ENCODE assay signal across 8 mouse cellular contexts in genomic region chr11:5114931-5115581, GRCm38 (mm10). TPM values are rescaled to one million over a fixed set of nuclear protein-coding genes. Genes with fewer than 3 reads are reported as not detected.
A peak's percentile ranks its signal among the peaks of the same experiment; 100 is the strongest.
DNase-seq lines count a peak whose midpoint lies in the region; ATAC-seq and TF ChIP-seq lines count a peak whose summit lies in the region.

No protein-coding gene starts in this region.

- ATAC-seq in activated CD4-positive, CD25-positive, alpha-beta regulatory T cell, adult 4 months = peak; percentile 91

- H3K4me3 ChIP-seq in left cerebral cortex, adult 2 months = no peak overlapping the region
- peak overlapping the region; percentile 39 for H3K4me3 ChIP-seq in megakaryocyte, embryonic 14.5 days (replicated peaks)

- peak; percentile 100 for TF ChIP-seq CTCF in left cerebral cortex, adult 2 months (IDR thresholded peaks at IDR 0.05)

- peak; percentile 70 to 84 for DNase-seq in cerebellum, postnatal 4 days (ENCODE audit: low spot score in 2 of 2)
- peak; percentile 90 for DNase-seq in gastrocnemius, postnatal 10 days
- peak; percentile 87 for DNase-seq in hindlimb bud, embryonic 11.5 days (ENCODE audit: extremely low spot score, low read depth, low spot score)
- peak; percentile 86 to 89 for DNase-seq in left cerebral cortex, adult 2 months (ENCODE audit: extremely low spot score in 1 of 2, low spot score in 2 of 2)
- DNase-seq in right cerebral cortex, postnatal 25 days = peak; percentile 75
- peak; percentile 89 for DNase-seq in urinary bladder, postnatal 25 days (ENCODE audit: low spot score)

- intact Hi-C loops in left cerebral cortex, adult 2 months (cut with DNase I) = loop anchor here (2.0 to 10.0 kb wide), 4 partner anchors 67 to 580 kb away; partner anchors contain the start of gene Kremen1

- H3K9me3 ChIP-seq in megakaryocyte, embryonic 14.5 days = no peaks in the 10 kb centered on the region

- H3K27ac ChIP-seq in left cerebral cortex, adult 2 months = no peak overlapping the region

- peaks cover 42% of the 10 kb centered on the region for H3K27me3 ChIP-seq in megakaryocyte, embryonic 14.5 days (replicated peaks)

- H3K36me3 ChIP-seq in megakaryocyte, embryonic 14.5 days (replicated peaks; ENCODE audit: low read length) = no peaks in the 10 kb centered on the region

- H3K4me1 ChIP-seq in megakaryocyte, embryonic 14.5 days = peaks cover 16% of the 10 kb centered on the region; the same call in 1 of the 2 replicates

RNA-seq across cellular contexts. Expression of gene Ewsr1, which starts 16.0 kb away (rescaled TPM):
- polyA plus RNA-seq in activated CD4-positive, CD25-positive, alpha-beta regulatory T cell, adult 4 months (2017; shearing (Covaris generic)) = 100 to 1,000 TPM; 143 to 144 TPM
- total RNA-seq in gastrocnemius, postnatal 10 days (2021) = 100 to 1,000 TPM; 141 to 189 TPM
- total RNA-seq in left cerebral cortex, adult 2 months (2021) = 100 to 1,000 TPM; 309 to 316 TPM
- polyA plus RNA-seq in megakaryocyte, embryonic 14.5 days (2012; ENCODE audit: insufficient read depth, low replicate concordance) = 186 and 838 TPM in 2 replicates

RNA-seq across cellular contexts. Expression of gene Rhbdd3, which starts 16.3 kb away (rescaled TPM):
- polyA plus RNA-seq in activated CD4-positive, CD25-positive, alpha-beta regulatory T cell, adult 4 months (2017; shearing (Covaris generic)) = 1 to 10 TPM; 5.6 to 5.9 TPM
- 10 to 100 TPM; 21.5 to 24.8 TPM for total RNA-seq in gastrocnemius, postnatal 10 days (2021)
- total RNA-seq in left cerebral cortex, adult 2 months (2021) = 10 to 100 TPM; 23.7 to 28.0 TPM
- 28.8 and 47.9 TPM in 2 replicates for polyA plus RNA-seq in megakaryocyte, embryonic 14.5 days (2012; ENCODE audit: insufficient read depth, low replicate concordance)

RNA-seq across cellular contexts. Expression of gene Emid1, which starts 37.0 kb away (rescaled TPM):
- not detected for polyA plus RNA-seq in activated CD4-positive, CD25-positive, alpha-beta regulatory T cell, adult 4 months (2017; shearing (Covaris generic))
- 10 to 100 TPM; 15.2 to 16.3 TPM for total RNA-seq in gastrocnemius, postnatal 10 days (2021)
- total RNA-seq in left cerebral cortex, adult 2 months (2021) = 1 to 10 TPM; 6.2 to 8.1 TPM
- 7.7 and 18.6 TPM in 2 replicates for polyA plus RNA-seq in megakaryocyte, embryonic 14.5 days (2012; ENCODE audit: insufficient read depth, low replicate concordance)

RNA-seq across cellular contexts. Expression of gene Gas2l1, which starts 49.9 kb away (rescaled TPM):
- under 1 TPM; 0.37 to 0.38 TPM for polyA plus RNA-seq in activated CD4-positive, CD25-positive, alpha-beta regulatory T cell, adult 4 months (2017; shearing (Covaris generic))
- 10 to 100 TPM; 12.9 to 15.5 TPM for total RNA-seq in gastrocnemius, postnatal 10 days (2021)
- 10 to 100 TPM; 92.1 to 95.3 TPM for total RNA-seq in left cerebral cortex, adult 2 months (2021)
- polyA plus RNA-seq in megakaryocyte, embryonic 14.5 days (2012; ENCODE audit: insufficient read depth, low replicate concordance) = 1,288 and 2,398 TPM in 2 replicates

RNA-seq across cellular contexts. Expression of gene Rasl10a, which starts 57.1 kb away (rescaled TPM):
- not detected for polyA plus RNA-seq in activated CD4-positive, CD25-positive, alpha-beta regulatory T cell, adult 4 months (2017; shearing (Covaris generic))
- under 1 TPM; 0.42 to 0.56 TPM for total RNA-seq in gastrocnemius, postnatal 10 days (2021)
- 10 to 100 TPM; 71.6 to 84.3 TPM for total RNA-seq in left cerebral cortex, adult 2 months (2021)
- polyA plus RNA-seq in megakaryocyte, embryonic 14.5 days (2012; ENCODE audit: insufficient read depth, low replicate concordance) = 12.0 and 22.3 TPM in 2 replicates
